Mouse (Mus musculus) intestine, postnatal 0 days (tissue): ENCODE data around the gene Mrpl24. TPM values are rescaled to one million over a fixed set of nuclear protein-coding genes. Genes with fewer than 3 reads are reported as not detected.
A peak's percentile ranks its signal among the peaks of the same experiment; 100 is the strongest.

Experiments
- ATAC-seq: fragments of 200-750 bp; cut with Nextera tagmentation; 2 replicates; pipeline ENCODE4 v1.8.0; 2017; ENCODE audit warnings: mild to moderate bottlenecking, moderate TSS enrichment, moderate library complexity
- H3K27ac ChIP-seq: fragments of 300-500 bp; sonication (generic); 2 replicates; pipeline ENCODE4 v1.5.1; 2014; ENCODE audit warnings: mild to moderate bottlenecking, low read depth, low read length, moderate library complexity
- H3K27me3 ChIP-seq: fragments of 300-500 bp; sonication (generic); replicated peaks from 2 replicates; pipeline ENCODE4 v1.6.1; 2014; ENCODE audit warnings: low read length, mixed read lengths; ENCODE audit not compliant: control insufficient read depth, insufficient read depth
- H3K36me3 ChIP-seq: fragments of 300-500 bp; sonication (generic); 2 replicates; pipeline ENCODE4 v1.6.1; 2014; ENCODE audit warnings: mild to moderate bottlenecking, moderate library complexity; ENCODE audit not compliant: control insufficient read depth, insufficient read depth
- H3K4me1 ChIP-seq: fragments of 300-500 bp; sonication (generic); replicated peaks from 2 replicates; pipeline ENCODE4 v1.6.1; 2014; ENCODE audit warnings: antibody characterized with exemption, low read length, mixed read lengths; ENCODE audit not compliant: control insufficient read depth, insufficient read depth
- H3K4me2 ChIP-seq: fragments of 300-500 bp; sonication (generic); replicated peaks from 2 replicates; pipeline ENCODE4 v1.6.1; 2014; ENCODE audit warnings: low read depth, mild to moderate bottlenecking, moderate library complexity
- H3K4me3 ChIP-seq: fragments of 300-500 bp; sonication (generic); 2 replicates; pipeline ENCODE4 v1.5.1; 2014; ENCODE audit warnings: low read depth, low read length
- H3K9ac ChIP-seq: fragments of 300-500 bp; sonication (generic); 2 replicates; pipeline ENCODE4 v1.6.1; 2014; ENCODE audit warnings: mild to moderate bottlenecking, low read depth, low read length
- H3K9me3 ChIP-seq: fragments of 300-500 bp; sonication (generic); 2 replicates; pipeline ENCODE4 v1.6.1; 2016; ENCODE audit warnings: mixed run types; ENCODE audit not compliant: control insufficient read depth
- CTCF ChIP-seq: sonication (generic); IDR thresholded peaks from 2 replicates; pipeline ENCODE4 v1.5.1; 2016; ENCODE audit warnings: low read depth, mild to moderate bottlenecking, control low read depth, antibody characterized with exemption, moderate library complexity
- WGBS: fragments of 180-500 bp; shearing (Covaris S2); extraction: QIAGEN DNeasy Blood & Tissue Kit; methylation state at CpG from one replicate; pipeline ENCODE4 v1.1.7; 2014; 5-methylcytosine and 5-hydroxymethylcytosine counted together
- polyA plus RNA-seq: library from polyadenylated mRNA; unstranded; fragments of >200 nt; fragmentation: Nextera tagmentation; extraction: Ambion mirVana; gene quantifications from 2 replicates; pipeline ENCODE4 v1.2.1, GENCODE M21; 2015

Mrpl24 gene
- 74.9 and 79.5 TPM in 2 replicates for polyA plus RNA-seq

- WGBS: under 1% methylated on average over 30 of the region's 30 CpGs
- peak; percentile 83 for ATAC-seq
- no peak for TF ChIP-seq CTCF
These were observed at the start of gene Mrpl24 for GRCm38 (mm10) chr3:87919336-87920108. Gene Mrpl24 (plus strand): TSS chr3:87919506.

GRCm38 (mm10) chr3:87877730-87878129, 41.6 kb upstream of the Mrpl24 start:
- peaks cover 19% of the 10 kb centered on the region for H3K36me3 ChIP-seq
- TF ChIP-seq CTCF: no peak
- H3K4me1 ChIP-seq: no peaks in the 10 kb centered on the region
- H3K27ac ChIP-seq: no peak overlapping the region
- no peaks in the 10 kb centered on the region for H3K27me3 ChIP-seq
- no peaks in the 10 kb centered on the region for H3K9me3 ChIP-seq
- no peak for ATAC-seq
- H3K9ac ChIP-seq: no peak overlapping the region
- H3K4me2 ChIP-seq: no peak overlapping the region
- H3K4me3 ChIP-seq: no peak overlapping the region
- 91% methylated on average over 4 of the region's 4 CpGs for WGBS

More at GRCm38 (mm10) chr3:87919336-87920108, at the start of gene Mrpl24:
- H3K4me3 ChIP-seq: peak within 1 kb of the TSS; percentile 55
- H3K27ac ChIP-seq: peak within 1 kb of the TSS; percentile 73
- H3K4me2 ChIP-seq: peak within 1 kb of the TSS; percentile 66
- H3K9ac ChIP-seq: peak within 1 kb of the TSS; percentile 50
- peaks cover 54% of the 10 kb centered on the region for H3K36me3 ChIP-seq
- no peaks in the 10 kb centered on the region for H3K4me1 ChIP-seq
- H3K27me3 ChIP-seq: no peaks in the 10 kb centered on the region
- H3K9me3 ChIP-seq: no peaks in the 10 kb centered on the region

- peaks cover 6% of the 10 kb centered on the region; the same call in 1 of the 2 replicates for H3K36me3 ChIP-seq
- no peak for TF ChIP-seq CTCF
- 1% methylated on average over 3 of the region's 3 CpGs for WGBS
- ATAC-seq: no peak
- H3K4me3 ChIP-seq: peak overlapping the region; percentile 84
- H3K9ac ChIP-seq: peak overlapping the region; percentile 88; the same call in 1 of the 2 replicates
- no peaks in the 10 kb centered on the region for H3K9me3 ChIP-seq
- H3K4me1 ChIP-seq: 0 out of 2 replicates have a peak, but pooled peaks cover 4% of the 10 kb centered on the region
- H3K27me3 ChIP-seq: no peaks in the 10 kb centered on the region
- no peak overlapping the region for H3K27ac ChIP-seq
- peak overlapping the region; percentile 89 for H3K4me2 ChIP-seq
These were observed 35.0 kb upstream of the Mrpl24 start for GRCm38 (mm10) chr3:87884291-87884690.

- Histone ChIP-seq H3K27ac (peak overlapping the region; percentile 71), H3K4me3 (peak overlapping the region; percentile 84), H3K27me3 (no peaks in the 10 kb centered on the region), H3K36me3 (peaks cover 6% of the 10 kb centered on the region; the same call in 1 of the 2 replicates), H3K4me2 (peak overlapping the region; percentile 89), H3K9me3 (no peaks in the 10 kb centered on the region), H3K4me1 (0 out of 2 replicates have a peak, but pooled peaks cover 4% of the 10 kb centered on the region), H3K9ac (peak overlapping the region; percentile 88)
- WGBS: under 1% methylated on average over 28 of the region's 28 CpGs
- ATAC-seq: peak; percentile 3; the same call in 1 of the 2 replicates
- peak; percentile 9; the same call in 1 of the 2 replicates for TF ChIP-seq CTCF
These were observed 34.5 kb upstream of the Mrpl24 start for GRCm38 (mm10) chr3:87884708-87885251.

DNA sequence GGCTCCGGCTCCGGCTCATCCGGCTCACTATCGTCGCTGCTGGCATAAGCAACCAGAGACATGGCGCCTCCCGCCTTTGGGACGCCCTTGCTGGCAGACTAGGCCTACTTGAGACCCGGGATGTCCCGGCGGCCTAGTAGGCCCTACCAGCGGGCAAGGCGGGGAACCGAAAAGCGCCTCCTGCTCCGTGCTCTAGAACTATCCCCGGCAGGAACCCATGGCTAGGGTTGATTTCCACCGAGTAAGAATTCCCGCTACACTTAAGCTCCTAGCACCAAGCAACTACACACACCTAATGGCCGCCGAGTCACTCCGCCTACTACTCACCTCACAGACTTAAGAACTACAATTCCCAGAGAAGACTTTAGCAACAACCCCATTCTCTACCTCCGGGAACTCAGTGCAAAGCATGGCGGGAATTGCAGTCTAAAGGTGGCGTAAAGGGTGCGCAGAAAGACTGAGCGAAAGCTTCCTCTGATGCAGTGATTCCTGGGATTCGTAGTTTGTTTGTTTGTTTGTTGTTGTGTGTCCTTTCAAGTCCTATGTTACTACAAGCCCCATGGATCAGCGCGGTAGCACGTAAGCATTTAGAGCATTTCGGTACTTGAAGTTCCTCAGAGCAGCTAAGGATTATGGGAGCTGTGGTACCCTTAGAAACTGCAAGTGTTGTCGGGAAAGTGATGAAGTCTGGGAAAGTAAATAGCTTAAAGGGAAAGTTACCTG, 33.9 kb upstream of the Mrpl24 start, which contains the start of gene Prcc:
Prcc (minus strand) TSS at position 328 of the 723 bp plus-strand sequence.
- Histone ChIP-seq H3K9me3 (no peaks in the 10 kb centered on the region), H3K4me1 (0 out of 2 replicates have a peak, but pooled peaks cover 4% of the 10 kb centered on the region), H3K9ac (peak within 1 kb of the TSS; percentile 88), H3K27ac (peak within 1 kb of the TSS; percentile 71), H3K36me3 (peaks cover 4% of the 10 kb centered on the region; the same call in 1 of the 2 replicates), H3K4me3 (peak within 1 kb of the TSS; percentile 84), H3K27me3 (no peaks in the 10 kb centered on the region), H3K4me2 (peak within 1 kb of the TSS; percentile 89)
- ATAC-seq: peak; percentile 97
- 0% methylated on average over 33 of the region's 33 CpGs for WGBS
- TF ChIP-seq CTCF: peak; percentile 27; the same call in 1 of the 2 replicates

- no peak overlapping the region for H3K27ac ChIP-seq
- peak overlapping the region; percentile 55 for H3K4me2 ChIP-seq
- TF ChIP-seq CTCF: no peak
- no peak overlapping the region for H3K9ac ChIP-seq
- no peaks in the 10 kb centered on the region for H3K9me3 ChIP-seq
- H3K4me3 ChIP-seq: peak overlapping the region; percentile 84
- H3K27me3 ChIP-seq: no peaks in the 10 kb centered on the region
- no peaks in the 10 kb centered on the region for H3K36me3 ChIP-seq
- ATAC-seq: no peak
- 0 out of 2 replicates have a peak, but pooled peaks cover 4% of the 10 kb centered on the region for H3K4me1 ChIP-seq
- WGBS: 12% methylated on average over 10 of the region's 10 CpGs
These were observed 33.3 kb upstream of the Mrpl24 start for GRCm38 (mm10) chr3:87886004-87886365.
